Mouse (Mus musculus) kidney, adult 8-10 months (tissue): ENCODE measurements around the gene Atoh8.

Experiments used
- DNase-seq, 2 experiments: peaks; one replicate each; pipeline ENCODE4 v3.0.0; 2022

Atoh8 gene

DNA sequence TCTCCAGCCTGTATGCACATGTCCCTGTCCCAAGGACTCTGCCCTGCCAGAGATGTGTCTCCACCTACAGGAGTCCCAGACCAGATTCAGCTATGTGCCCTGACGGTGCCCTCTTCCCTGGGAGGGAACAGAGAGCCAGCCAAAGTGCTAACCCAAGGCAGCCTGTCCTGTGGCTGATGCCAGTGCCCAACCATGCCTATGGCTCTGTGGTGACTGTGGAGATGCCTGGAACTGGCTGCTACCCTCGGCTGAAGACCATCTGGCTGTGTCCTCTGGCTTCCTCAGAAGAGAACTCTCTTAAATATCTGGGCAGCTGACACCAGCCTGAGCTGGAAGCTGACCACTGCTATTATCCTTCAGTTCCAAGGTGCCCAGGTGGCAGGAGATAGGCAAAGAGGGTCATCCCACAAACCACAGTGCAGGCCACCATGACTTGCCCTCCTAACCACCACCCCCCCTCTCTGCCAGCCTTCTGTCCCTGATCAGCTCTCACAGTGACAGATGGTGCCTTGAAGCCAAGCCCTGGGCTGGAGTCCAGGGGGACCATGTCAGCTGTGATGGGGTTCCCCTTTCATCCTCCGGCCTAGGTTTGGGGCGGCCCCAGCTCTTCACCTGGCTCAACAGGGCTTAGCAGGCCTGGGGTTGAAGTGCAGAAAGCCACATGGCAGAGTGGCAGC is 18.7 kb upstream of the Atoh8 start:
- DNase-seq: peak in 1 of 2 experiments; percentile 38

DNA sequence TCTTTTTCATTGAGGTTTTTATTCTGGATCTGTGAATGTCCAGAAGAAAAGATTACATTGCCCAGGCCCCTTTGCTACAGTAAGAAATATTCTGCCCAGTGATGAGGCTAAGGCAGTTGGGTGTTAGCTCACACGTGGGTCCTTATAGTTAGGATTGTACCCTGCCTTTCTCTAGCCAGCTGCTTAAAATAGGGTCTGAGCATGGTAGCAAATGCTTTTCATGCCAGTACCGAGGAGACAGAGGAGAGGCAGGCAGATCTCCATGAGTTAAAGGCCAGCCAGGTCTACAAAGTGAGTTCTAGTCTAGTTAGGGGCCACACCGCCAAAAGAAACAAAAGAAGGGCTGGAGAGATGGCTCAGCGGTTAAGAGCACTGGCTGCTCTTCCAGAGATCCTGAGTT is 17.8 kb upstream of the Atoh8 start:
- DNase-seq: no peak

DNA sequence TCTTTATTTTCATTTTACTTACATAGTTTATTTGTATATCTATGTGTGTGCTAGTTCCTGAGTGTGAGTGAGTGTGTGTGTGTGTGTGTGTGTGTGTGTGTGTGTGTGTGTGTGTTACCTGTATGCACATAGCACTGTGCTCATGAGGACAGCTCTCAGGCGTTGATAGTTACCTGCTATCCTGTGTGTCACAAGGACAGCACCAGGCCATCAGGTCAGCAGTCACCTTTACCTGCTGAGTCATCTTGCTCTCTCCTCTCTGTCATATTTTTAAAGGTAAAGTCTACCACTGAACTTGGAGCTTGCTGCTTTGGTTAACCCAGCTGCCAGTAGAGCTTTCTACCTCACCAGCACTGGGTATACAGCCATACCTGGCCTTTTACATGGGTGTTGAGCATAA is 17.1 kb upstream of the Atoh8 start:
- DNase-seq: no peak

DNA sequence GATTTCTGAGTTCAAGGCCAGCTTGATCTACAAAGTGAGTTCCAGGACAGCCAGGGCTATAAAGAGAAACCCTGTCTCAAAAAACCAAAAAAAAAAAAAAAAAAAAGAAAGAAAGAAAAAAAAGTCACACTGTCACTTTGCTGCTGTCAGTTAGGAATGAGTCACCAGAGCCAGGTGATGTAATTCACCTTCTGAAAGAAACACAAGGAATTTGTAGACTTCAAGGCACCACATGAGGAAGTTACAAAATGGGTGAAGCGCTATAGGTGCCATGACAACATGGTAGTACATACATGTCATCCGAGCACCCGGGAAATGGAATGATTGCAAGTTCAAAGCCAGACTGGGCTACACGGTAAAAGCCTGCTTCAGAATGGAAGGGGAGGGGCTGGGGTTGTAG is 14.6 kb upstream of the Atoh8 start:
- no peak for DNase-seq

DNA sequence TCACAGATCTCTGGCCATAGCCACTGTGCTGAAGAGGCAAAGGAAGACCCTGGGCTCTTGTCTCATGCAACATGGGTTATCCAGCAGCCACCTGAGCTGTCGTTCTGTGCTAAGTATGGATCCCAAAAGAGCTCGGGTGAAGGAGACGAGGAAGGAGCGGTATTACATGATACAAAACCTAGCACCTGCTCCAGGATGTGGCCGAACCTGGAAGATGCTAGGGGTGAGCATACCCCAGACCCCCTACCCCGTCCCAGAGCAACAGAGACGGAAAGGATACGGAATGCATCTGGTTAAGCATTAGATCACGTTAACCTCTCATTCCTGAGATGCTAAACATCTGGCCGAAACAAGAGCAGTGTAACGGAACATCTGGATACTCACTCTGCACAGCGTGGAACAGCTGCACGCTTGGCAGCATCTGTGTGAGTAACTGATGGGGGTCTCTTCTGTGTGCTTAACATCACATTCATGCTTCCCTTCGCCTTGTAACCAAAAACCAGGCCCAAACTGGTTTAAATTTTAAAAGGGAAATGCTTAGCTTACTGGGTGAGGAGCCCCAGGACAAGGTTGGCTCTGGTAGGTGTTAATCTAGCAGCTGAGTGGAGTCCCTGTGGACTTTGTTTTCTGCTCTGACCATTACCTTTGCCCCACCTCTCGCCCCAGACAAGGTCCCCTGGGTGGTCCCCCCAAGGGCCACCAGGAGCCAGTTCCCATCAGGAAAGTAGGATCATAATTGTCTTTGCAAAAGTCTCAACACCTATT is 13.0 kb upstream of the Atoh8 start:
- DNase-seq: no peak

DNA sequence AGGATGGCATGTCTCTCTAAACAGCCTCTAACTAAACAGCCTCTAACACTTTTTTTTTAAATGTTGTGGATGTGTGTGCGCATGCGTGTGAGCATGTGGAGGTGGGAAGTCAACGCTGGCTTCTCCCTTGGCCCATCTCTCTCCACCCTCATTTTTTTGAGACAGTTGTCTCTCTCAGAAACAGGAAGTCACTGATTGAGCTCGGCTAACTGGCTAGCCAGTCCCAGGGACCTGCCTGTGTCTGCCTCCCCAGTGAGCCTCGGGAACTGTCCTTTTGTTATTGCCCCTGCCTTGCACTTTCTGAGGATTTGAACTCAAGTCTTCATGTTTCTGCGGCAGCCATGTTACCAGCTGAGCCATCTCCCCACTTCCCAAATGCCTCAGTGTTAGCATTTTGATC is 10.9 kb upstream of the Atoh8 start:
- no peak for DNase-seq

DNA sequence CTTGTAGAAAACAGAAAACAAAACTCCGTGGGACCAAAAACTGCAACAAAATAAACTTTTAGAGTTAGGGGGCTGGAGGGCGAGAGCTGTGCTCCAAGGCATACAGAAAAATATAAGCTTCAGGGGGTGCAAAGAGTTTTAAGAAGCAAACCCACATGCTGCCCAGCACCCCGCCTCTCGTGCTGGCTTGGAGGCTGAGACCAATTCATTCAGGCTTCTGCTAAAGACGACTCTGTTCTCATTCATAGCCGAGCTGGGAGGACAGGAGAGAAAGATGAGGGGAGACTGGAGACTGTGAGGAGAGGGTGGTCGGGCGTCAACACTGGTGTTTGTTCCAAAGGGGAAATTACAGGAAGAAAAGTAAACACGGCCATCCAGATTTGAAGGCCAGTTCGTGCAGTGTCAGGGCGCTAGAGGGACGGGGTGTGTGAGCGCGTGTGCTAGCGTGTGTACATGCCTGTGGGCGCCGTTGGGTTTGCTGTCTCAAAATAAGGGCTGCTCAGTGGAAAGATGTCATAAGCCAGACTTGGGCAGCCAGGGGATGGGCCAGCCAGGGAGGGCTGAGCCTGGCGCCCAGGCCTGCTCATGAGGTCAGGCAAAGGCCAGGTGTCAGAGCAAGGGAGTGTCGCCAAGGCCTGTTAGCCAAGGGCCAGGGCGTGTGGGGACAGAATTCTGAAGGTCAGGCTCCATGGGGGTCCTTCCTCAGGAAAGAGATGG is 9.3 kb upstream of the Atoh8 start:
- DNase-seq: peak in 1 of 2 experiments; percentile 34

DNA sequence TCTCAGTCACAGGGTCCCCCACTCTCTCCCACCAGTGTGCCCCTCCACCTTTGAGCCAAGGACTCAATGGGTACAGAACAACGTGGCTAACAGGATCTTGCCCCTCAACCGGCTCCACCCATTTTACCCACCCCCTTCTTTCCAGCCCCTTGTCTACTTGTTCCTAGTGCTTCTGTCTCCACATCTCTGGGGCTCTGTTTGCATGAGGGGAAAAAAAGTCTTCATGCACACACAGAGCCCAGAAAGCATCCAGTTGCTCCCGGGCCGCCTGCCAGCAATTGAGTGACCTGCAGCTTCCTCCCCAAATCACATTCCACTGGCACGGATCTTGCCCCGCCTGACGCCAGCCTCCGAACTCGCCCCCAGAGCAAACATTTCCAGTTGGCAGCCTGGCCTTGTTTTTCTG is 8.8 kb upstream of the Atoh8 start:
- peak; percentile 87 to 90 for DNase-seq

DNA sequence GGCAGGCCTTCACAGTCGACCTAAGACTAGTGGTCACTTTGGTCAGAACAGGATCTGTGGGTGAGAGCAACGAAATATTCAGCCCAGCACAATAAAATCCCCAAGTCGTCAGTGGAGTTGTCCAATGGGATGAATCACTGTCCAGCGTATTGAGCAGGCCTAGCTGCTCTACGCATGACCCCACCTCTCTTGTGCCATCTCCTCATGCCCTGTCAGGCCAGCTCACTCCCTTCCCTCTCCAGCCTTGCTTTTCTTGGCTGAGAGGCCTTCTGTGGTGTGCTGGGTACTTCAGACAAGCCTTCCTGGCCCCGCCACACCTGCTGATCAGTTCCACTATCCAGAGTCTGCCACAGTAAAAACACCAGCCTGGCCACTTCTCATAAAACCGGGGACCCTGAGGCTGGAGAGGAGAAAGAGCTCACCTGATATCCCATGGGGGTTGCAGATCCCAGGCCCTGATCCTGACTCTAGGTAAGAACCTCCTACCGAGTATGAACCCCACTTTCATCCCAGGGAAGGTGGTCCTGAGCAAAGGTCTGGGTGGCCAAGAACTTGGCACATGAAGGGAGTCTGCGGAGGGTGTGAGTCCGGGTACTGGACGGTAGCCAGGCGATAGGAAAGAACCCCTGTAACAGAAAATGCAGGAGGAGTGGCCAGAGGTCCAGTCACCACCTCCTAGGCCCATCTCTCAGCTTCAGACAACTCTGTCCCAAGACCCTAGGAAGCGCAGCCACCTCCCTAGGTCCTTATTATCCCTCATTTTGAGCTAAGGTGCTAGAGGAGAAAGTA is 7.3 kb upstream of the Atoh8 start:
- no peak for DNase-seq

DNA sequence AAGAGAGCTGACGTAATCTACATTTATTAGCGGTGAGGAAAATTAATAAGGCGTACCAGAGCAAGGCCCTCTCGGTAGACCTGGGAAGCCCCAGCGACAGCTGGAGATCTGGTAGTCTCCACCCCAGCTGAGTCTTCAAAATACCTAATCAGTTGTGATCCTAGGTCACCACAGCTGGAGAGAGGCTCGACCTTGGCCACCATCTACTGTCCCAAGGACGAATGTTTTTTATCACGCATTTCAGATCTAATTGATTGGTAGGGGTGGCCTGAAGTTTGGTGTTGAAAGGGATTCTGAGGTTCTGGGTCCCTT is 6.4 kb upstream of the Atoh8 start:
- no peak for DNase-seq

DNA sequence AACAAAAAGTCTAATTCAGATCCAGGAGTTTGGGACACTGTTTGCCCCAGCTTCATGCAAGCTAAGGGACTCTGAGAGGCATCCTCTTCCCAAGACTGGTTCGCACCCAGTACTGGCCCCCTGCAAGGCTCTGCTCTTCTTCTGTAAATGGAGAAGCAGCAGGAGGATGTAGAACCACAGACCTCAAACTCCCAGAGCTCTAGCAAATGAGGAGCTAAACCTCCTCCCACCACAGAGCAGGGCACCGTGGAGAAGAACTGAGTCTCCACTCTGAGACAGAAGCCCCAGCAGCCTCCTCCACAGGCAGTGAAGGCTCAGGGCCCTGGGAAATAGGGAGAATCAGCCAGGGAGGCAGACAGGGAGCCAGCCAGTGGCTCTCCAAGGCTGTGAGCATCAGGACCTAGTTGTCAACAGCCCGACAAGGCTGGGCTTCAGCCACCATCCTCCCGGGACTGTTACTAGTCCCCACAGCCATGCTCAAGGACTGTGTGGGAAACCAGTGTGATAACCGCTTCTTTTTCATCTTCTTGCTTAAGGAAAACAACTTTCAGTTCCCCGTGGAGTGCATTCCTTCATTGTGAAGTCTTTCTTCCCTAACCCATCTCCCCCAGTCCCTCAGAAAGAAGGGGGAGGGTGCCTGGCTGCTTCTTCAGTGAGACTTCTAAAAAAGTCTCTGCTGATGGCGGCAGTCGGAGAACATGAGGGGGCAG is 5.9 kb upstream of the Atoh8 start:
- DNase-seq: no peak

DNA sequence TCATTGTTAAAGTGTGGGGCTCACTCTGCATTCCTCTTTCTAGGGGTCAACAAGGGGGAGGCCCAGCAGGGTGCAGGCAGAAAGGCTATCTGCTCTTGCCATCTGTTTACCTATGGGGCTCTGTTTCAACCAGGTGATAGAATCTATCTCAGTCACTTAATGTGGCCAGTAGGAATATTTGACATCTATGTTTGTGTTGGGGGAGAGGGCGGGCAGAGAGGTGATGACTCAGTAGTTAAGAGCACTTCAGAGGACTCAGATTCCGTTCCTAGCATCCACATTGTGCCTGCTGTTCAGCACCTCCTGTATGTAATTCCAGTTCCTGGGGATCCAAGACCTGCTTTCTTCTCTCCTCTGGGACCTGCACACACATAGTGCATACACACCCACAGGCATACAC is 4.7 kb upstream of the Atoh8 start:
- no peak for DNase-seq

DNA sequence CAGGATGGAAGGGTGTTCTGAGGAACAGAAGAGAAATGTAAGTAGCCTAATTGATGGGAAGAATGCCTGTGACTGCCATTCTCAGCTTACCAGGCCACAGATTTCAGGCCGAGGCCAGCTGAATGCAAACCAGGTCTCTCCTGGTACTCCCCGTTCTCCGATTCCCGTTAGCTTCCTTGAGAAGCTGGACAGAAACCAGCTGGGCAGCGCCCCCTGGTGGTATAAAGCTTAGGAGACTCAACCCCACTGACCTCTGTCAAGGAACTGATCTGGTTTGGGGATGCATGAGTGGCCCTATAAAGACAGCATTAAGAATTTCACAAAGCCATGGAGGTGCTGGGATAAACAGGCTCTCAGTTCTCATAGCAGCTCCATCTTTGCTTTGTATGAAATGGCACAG is 1.7 kb upstream of the Atoh8 start:
- peak; percentile 74 to 90 for DNase-seq

DNA sequence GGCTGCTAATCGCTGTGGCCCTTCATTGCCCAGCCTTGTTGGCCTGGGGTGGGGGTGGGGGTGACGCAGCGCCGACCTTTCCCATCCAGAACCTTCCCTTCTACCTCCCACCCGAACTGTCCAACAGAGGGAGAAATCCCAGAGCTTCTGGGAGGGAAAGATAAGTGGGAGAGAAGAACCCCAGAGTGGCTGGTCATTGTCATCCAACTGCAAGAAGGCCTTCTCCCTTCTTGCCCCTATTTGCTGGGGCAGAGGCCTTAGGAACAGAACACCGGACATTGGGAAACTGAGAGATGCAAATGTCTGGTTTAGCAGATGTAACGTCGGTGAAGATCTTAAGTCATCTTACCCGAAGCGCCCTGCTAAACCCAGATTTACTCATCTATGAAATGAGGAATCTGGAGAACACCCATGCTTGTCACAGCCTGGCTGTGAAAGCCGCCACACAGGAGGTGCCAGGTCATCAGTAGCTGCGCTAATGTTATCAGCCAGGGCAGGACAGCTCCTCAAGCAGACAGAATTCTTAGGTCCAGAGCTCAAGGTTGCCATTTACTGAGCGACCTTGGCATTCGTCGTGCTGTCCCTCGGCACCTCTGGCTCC is 530 bp upstream of the Atoh8 start:
- no peak for DNase-seq

DNA sequence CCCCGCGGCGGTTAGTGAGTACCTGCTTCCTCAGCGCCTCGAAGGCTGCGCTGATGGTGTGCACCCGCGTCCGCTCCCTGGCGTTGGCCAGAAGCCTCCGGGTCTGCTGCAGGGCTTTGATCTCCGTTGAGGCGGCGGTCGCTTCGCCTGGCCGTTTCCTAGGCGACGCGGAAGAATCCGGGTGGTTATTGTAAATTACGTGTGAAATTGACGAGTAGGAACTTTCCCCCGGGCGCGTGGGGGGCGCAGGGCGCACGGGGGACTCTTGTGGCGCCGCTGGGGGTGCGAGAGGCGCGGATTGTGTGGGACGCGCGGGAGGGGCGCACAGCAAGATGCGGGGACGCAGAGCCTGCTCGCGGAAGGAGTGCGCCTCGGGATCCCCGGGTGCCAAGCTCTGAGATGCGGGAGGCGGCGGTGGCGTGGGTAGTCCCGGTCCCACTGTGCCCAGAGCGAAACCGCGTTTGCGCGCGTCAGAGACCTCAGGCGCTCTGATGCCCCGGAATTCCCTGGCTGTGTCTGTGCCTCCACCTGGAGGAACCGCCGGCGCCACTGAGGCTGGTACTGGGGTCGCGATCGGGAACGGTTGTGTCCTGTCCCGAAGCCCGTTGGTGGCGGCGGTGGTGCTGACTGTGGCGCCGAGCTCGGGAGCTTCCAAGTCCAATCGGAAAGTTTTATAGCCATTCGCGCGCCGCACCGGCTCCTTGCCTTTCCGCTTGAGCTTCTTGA is 842 bp downstream of the Atoh8 start:
- DNase-seq: no peak

DNA sequence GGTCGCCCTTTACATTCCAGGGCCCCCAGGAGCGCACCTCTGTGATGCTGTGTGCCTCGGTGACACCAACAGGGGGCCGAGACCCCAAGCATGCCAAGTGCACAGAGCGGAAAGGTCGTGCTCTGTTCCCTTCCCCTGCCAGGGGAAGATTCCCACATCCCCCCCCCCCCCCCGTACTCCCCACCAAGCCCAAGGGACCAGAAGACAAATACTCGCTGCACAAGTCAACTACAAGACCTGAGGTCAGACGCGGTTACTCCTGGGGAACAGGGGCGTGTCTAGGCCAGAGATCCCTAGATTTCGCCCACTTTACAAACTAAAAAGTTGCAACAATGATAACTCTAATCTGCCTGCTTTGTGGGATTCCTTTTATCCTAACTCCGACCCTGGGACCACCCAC is 1.4 kb downstream of the Atoh8 start:
- no peak for DNase-seq

DNA sequence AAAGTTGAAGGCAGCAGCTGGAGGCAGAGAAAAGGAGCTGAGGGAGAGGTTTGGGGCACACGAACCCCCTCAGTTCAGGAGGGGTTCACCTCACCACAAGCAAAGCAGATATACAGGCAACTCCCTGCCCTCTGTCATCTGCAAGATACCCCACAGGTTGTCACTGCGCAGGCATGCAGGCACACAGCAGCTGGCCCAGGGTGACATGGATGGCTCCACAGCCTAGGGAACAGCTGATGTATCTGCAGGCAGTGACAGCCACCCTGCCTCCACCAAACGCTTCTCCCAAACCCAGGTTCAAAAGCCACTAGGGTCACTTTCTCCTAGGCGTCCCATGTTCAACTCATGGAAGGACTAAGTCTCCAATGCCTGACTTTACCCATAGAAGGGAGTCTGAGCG is 2.5 kb downstream of the Atoh8 start:
- DNase-seq: no peak

DNA sequence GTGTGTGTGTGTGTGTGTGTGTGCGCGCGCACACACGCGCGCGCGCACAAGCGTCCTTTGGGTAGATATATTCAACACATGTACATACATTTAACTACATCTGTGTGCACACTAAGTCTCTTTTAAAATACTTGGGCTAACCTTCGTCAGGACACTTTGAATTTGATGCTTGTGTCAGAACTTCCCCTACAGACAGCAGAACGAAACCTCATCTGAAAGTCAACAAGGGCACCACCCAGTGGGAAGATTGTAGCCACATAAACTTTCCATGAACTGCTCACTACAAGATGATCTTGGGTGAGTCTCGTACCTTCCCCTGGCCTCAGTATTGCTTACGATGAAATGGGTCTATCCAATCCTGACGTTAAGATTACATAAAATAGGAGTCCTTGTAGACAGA is 3.0 kb downstream of the Atoh8 start:
- no peak for DNase-seq

DNA sequence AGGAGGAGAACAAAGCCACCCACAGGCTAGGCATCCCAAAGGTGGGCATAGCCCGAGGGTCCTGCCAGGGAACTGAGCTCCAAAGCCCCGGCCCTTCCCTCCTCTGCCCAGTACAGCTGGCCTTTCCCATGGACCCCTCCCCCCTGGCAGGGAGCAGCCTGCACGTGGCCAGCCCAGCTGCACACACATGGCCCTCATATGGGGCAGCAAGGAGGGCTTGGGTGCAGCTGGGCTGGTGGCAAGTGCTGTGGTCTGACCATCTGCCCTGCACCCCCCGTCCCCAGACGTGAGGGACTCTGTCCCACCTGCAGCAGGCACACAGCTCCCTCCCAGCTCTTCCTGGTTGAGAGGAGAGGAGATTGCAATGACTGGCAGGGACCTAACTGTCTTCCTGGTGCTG is 4.5 kb downstream of the Atoh8 start:
- no peak for DNase-seq

DNA sequence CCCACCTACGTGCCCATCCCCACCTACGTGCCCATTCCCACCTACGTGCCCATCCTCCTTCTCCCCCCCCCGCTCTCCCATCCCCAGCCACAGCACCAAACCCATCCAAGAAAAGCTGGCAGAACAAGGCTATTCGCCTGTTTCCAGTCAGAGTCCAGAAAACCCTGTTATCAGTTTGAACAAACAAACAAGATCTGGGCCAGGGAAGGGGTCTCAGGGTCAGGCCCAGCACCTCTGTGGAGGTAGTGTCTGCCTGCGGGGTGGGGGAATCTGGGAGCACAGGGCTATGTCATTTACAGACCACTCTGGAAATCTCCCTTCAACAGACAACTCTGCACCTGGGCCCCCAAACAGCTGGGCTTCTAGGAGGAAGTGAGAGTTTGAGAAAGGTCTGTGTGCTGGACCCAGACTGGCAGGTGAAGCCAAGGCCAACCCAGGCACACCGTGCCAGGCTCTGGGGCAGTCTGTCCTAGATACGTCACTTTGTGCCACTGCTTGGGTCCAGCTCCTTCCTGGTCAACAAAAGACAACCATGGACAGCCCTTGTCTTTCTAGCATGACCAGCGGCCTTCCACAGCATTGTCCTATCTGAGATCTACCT is 7.6 kb downstream of the Atoh8 start:
- DNase-seq: no peak

DNA sequence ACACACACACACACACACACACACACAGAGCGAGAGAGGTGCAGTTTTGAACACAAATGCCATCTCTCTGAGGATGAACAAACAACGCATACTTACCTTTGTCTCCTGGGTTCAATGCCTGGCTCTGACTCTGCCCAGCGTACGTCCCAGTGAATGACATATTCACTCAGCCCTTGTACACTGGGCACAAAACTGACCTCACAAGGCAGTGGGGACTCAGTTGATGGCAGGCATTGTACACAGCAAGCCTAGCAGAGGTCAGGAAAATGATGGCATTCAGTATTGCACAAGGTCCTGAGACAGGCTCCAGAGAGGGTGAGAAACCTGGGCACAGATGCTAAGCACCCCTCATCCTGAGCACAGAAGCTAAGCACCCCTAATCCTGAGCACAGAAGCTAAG is 8.4 kb downstream of the Atoh8 start:
- DNase-seq: no peak
